Mouse (Mus musculus): ENCODE measurements at regions not wholly inside any gene's neighbourhood (a gene's known extent, or its start where the extent isn't known, plus 50 kb on each side); places are given as distances from the start of the nearest gene placed in this dataset.

GRCm38 (mm10) chr8:104033148-104033547 is 68.3 kb upstream of the Cdh5 start:
- DNase-seq (ENCODE audit: low read depth, low spot score) = no peak

DNA sequence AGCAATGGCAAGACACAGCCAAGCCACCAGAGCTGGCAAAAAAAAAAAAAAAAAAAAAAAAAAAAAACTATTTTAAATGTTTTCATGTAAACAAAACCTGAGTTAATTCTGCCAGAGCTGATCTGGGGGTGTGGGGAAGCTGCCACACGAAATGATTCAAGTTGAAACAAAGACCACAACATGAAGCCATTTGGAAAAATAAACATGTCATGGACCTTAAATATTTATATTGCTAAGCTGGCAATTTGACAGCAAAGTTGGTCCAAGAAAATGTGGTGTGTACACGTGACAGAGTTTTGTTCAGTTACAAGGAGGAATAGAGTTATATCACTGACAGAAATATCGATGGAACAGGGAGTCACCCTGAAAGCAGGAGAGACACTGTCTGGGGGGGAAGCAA is 67.1 kb upstream of the Cdh5 start:
- DNase-seq (ENCODE audit: low read depth, low spot score) = no peak

- no peak for DNase-seq (ENCODE audit: low read depth, low spot score)
Measured at GRCm38 (mm10) chr8:104036580-104037477, 64.6 kb upstream of the Cdh5 start.

- DNase-seq (ENCODE audit: low read depth, low spot score) = no peak
Measured at GRCm38 (mm10) chr8:104037611-104038010, 63.8 kb upstream of the Cdh5 start.

GRCm38 (mm10) chr8:104039526-104039925 is 61.9 kb upstream of the Cdh5 start:
- no peak for DNase-seq (ENCODE audit: low read depth, low spot score)

DNA sequence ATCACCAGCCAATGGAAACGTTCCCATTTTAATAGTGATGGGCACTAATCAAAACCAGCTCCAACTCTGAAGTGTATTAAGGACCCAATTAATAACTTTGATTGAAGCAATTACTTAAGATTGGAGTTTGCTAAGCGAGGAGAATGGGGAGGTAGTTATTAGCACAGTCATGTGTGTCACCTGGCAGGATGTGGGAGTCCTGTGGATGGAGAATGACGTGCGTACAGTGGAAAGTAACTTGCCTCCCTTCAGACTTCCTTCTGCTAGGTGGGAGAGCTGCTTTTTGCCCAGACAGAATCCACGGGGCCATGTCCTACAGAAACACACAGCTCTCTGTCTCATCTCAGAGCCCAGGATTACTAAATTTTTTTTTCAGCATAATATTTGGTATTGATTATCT is 59.9 kb upstream of the Cdh5 start:
- DNase-seq (ENCODE audit: low read depth, low spot score) = no peak

DNA sequence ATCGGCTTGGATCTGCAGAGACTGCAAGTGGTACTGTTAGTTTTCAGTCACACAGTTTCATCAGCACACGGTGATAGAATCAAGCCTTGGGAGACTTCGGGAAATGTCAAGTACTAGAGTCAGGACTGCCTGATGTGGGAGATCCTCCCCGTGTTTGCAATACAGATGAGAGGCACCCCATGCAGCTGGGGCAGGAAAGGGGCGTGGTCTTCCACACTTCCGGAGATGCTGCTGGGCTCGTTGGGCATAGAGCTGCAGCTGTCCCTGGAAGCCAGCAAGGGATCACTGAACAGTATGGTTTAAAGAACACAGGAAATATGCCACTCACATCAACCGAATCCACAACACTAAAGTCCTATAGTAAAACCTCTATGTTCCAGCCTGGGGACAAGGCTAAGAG is 59.0 kb upstream of the Cdh5 start:
- no peak for DNase-seq (ENCODE audit: low read depth, low spot score)

DNA sequence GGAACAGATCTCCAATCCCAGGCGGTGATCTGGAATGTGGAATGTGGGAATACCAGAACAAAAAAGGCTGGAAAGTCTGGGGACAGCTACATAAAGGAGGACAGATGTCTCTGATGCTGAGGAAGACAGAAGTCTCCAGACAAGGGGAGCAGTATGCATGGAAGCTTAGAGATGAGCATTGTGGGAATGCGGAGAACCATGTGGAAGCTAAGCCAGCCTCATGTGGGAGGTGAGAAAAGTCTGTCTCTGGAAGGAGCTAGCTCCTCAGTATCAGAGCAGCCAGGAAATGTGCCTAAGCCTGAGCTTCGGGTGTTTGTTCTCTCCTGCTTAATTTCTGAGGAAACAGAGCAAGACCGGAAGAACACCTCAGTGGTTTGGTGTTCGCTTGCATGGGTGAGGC is 53.4 kb upstream of the Cdh5 start:
- DNase-seq (ENCODE audit: low read depth, low spot score) = no peak

GRCm38 (mm10) chr8:104049181-104049580 is 52.2 kb upstream of the Cdh5 start:
- DNase-seq (ENCODE audit: low read depth, low spot score) = no peak

GRCm38 (mm10) chr8:104050694-104051539 is 50.5 kb upstream of the Cdh5 start:
- peak; percentile 41 for DNase-seq (ENCODE audit: low read depth, low spot score)

- DNase-seq (ENCODE audit: low read depth, low spot score) = no peak
Measured at GRCm38 (mm10) chr8:104051540-104051882, 49.9 kb upstream of the Cdh5 start.

Measured in A20 (cell line).